Comparison of ENCODE assay signal across 8 mouse cellular contexts in the genomic region with DNA sequence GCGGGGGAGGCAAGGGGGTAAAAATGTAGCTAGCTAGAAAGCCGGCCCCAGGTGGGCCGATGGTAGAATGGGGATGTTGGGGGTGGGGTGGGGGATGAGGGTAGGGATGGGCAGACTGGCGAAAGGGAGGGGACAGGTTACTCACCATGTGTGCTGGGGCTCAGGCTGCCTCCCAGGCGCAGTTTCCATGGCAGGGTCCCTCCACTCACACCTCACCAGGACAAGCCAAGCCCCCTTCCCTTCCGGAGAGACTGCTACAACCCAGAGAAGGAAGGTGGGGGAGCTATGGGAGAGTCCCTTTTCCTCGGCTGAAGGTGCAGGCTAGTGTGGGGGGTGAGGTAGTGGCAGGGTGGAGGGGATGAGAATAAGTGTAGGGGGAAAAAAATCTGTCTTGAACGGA. TPM values are rescaled to one million over a fixed set of nuclear protein-coding genes. Genes with fewer than 3 reads are reported as not detected.
DNase-seq lines count a peak whose midpoint lies in the region; ATAC-seq and TF ChIP-seq lines count a peak whose summit lies in the region.

No protein-coding gene starts in this region.

- ATAC-seq in embryonic facial prominence, embryonic 15.5 days (ENCODE audit: insufficient number of reproducible peaks, low FRiP score, low TSS enrichment, low read depth): no peak
- no peak for ATAC-seq in limb, embryonic 13.5 days (ENCODE audit: low FRiP score, low read depth)

- no peaks in the 10 kb centered on the region for H3K36me3 ChIP-seq in heart, embryonic 10.5 days
- H3K36me3 ChIP-seq in E14TG2a.4 (ENCODE audit: insufficient read depth, low read length): no peaks in the 10 kb centered on the region
- H3K36me3 ChIP-seq in embryonic facial prominence, embryonic 15.5 days: no peaks in the 10 kb centered on the region
- no peaks in the 10 kb centered on the region for H3K36me3 ChIP-seq in limb, embryonic 13.5 days

- no peaks in the 10 kb centered on the region for H3K9me3 ChIP-seq in heart, embryonic 10.5 days
- no peaks in the 10 kb centered on the region for H3K9me3 ChIP-seq in E14TG2a.4 (ENCODE audit: low read length)
- no peaks in the 10 kb centered on the region for H3K9me3 ChIP-seq in embryonic facial prominence, embryonic 15.5 days (replicated peaks)
- no peaks in the 10 kb centered on the region for H3K9me3 ChIP-seq in limb, embryonic 13.5 days

- peak overlapping the region; percentile 75 for H3K4me3 ChIP-seq in heart, embryonic 10.5 days
- H3K4me3 ChIP-seq in E14TG2a.4 (replicated peaks; ENCODE audit: low read length): peak overlapping the region; percentile 85
- peak overlapping the region; percentile 63 for H3K4me3 ChIP-seq in embryonic facial prominence, embryonic 15.5 days (replicated peaks)
- H3K4me3 ChIP-seq in limb, embryonic 13.5 days: peak overlapping the region; percentile 68

- no peak overlapping the region for H3K9ac ChIP-seq in embryonic facial prominence, embryonic 15.5 days
- peak overlapping the region; percentile 45 for H3K9ac ChIP-seq in limb, embryonic 13.5 days

- H3K27me3 ChIP-seq in heart, embryonic 10.5 days (ENCODE audit: insufficient read depth, poor library complexity, severe bottlenecking): peaks cover 76% of the 10 kb centered on the region
- peaks cover 70% of the 10 kb centered on the region for H3K27me3 ChIP-seq in E14TG2a.4 (ENCODE audit: insufficient read depth, low read length)
- H3K27me3 ChIP-seq in embryonic facial prominence, embryonic 15.5 days: peaks cover 21% of the 10 kb centered on the region
- peaks cover 74% of the 10 kb centered on the region for H3K27me3 ChIP-seq in limb, embryonic 13.5 days

- WGBS in heart, embryonic 10.5 days: 2% methylated on average over 8 of the region's 8 CpGs
- under 1% methylated on average over 8 of the region's 8 CpGs for WGBS in embryonic facial prominence, embryonic 15.5 days
- WGBS in limb, embryonic 13.5 days: 0% methylated on average over 8 of the region's 8 CpGs

- peak overlapping the region; percentile 99 for H3K4me2 ChIP-seq in embryonic facial prominence, embryonic 15.5 days (replicated peaks)
- peak overlapping the region; percentile 100 for H3K4me2 ChIP-seq in limb, embryonic 13.5 days (replicated peaks)

- H3K27ac ChIP-seq in heart, embryonic 10.5 days: 0 out of 2 replicates have a peak overlapping the region, but pooled peaks have one; percentile 76
- no peak overlapping the region for H3K27ac ChIP-seq in embryonic facial prominence, embryonic 15.5 days (replicated peaks)
- H3K27ac ChIP-seq in limb, embryonic 13.5 days: no peak overlapping the region

- no peak for DNase-seq in heart, embryonic 10.5 days (ENCODE audit: low spot score)
- DNase-seq in heart, adult 11 months: no peak
- no peak for DNase-seq in ovary, postnatal 36 days (ENCODE audit: low spot score)
- no peak for DNase-seq in kidney, adult 8-10 months
- no peak for DNase-seq in adrenal gland, adult 18-20 months (ENCODE audit: low spot score in 2 of 2)

- TF ChIP-seq CTCF in E14TG2a.4 (conservative IDR thresholded peaks at IDR 0.05; ENCODE audit: low read length): no peak

- H3K4me1 ChIP-seq in heart, embryonic 10.5 days: peaks cover 35% of the 10 kb centered on the region
- peaks cover 41% of the 10 kb centered on the region for H3K4me1 ChIP-seq in E14TG2a.4 (replicated peaks; ENCODE audit: low read depth, low read length)
- H3K4me1 ChIP-seq in embryonic facial prominence, embryonic 15.5 days: peaks cover 35% of the 10 kb centered on the region
- H3K4me1 ChIP-seq in limb, embryonic 13.5 days: peaks cover 32% of the 10 kb centered on the region

RNA-seq across cellular contexts. Expression of a gene that starts 0.9 kb away (rescaled TPM):
- 0.06 and 0.18 TPM in 2 replicates for polyA plus RNA-seq in heart, embryonic 10.5 days (2016; fragmentation: Nextera tagmentation; extraction: Ambion mirVana)
- polyA plus RNA-seq in embryonic facial prominence, embryonic 15.5 days (2015; fragmentation: Nextera tagmentation; extraction: Ambion mirVana): 3.0 and 3.6 TPM in 2 replicates
- 1.9 and 2.2 TPM in 2 replicates for polyA plus RNA-seq in limb, embryonic 13.5 days (2015; fragmentation: Nextera tagmentation; extraction: Ambion mirVana)
- total RNA-seq in adrenal gland, adult 18-20 months (2021): 1 to 10 TPM; 3.0 TPM

RNA-seq across cellular contexts. Expression of a gene that starts 9.5 kb away (rescaled TPM):
- polyA plus RNA-seq in heart, embryonic 10.5 days (2016; fragmentation: Nextera tagmentation; extraction: Ambion mirVana): 15.6 and 18.9 TPM in 2 replicates
- 25.5 and 29.1 TPM in 2 replicates for polyA plus RNA-seq in embryonic facial prominence, embryonic 15.5 days (2015; fragmentation: Nextera tagmentation; extraction: Ambion mirVana)
- polyA plus RNA-seq in limb, embryonic 13.5 days (2015; fragmentation: Nextera tagmentation; extraction: Ambion mirVana): 13.1 and 13.7 TPM in 2 replicates
- 10 to 100 TPM; 25.8 to 29.4 TPM for total RNA-seq in adrenal gland, adult 18-20 months (2021)

RNA-seq across cellular contexts. Expression of a gene that starts 21.3 kb away (rescaled TPM):
- 16.1 and 16.4 TPM in 2 replicates for polyA plus RNA-seq in heart, embryonic 10.5 days (2016; fragmentation: Nextera tagmentation; extraction: Ambion mirVana)
- 21.5 and 22.4 TPM in 2 replicates for polyA plus RNA-seq in embryonic facial prominence, embryonic 15.5 days (2015; fragmentation: Nextera tagmentation; extraction: Ambion mirVana)
- 22.9 and 24.5 TPM in 2 replicates for polyA plus RNA-seq in limb, embryonic 13.5 days (2015; fragmentation: Nextera tagmentation; extraction: Ambion mirVana)
- 10 to 100 TPM; 10.9 to 12.0 TPM for total RNA-seq in adrenal gland, adult 18-20 months (2021)

RNA-seq across cellular contexts. Expression of a gene that starts 23.7 kb away (rescaled TPM):
- polyA plus RNA-seq in heart, embryonic 10.5 days (2016; fragmentation: Nextera tagmentation; extraction: Ambion mirVana): 3.8 and 4.2 TPM in 2 replicates
- 4.2 and 5.0 TPM in 2 replicates for polyA plus RNA-seq in embryonic facial prominence, embryonic 15.5 days (2015; fragmentation: Nextera tagmentation; extraction: Ambion mirVana)
- polyA plus RNA-seq in limb, embryonic 13.5 days (2015; fragmentation: Nextera tagmentation; extraction: Ambion mirVana): 5.6 and 6.2 TPM in 2 replicates
- 1 to 10 TPM; 6.1 to 7.4 TPM for total RNA-seq in adrenal gland, adult 18-20 months (2021)
